Mouse (Mus musculus): ENCODE results near the gene Ceacam5.

The Ceacam5 gene

DNA sequence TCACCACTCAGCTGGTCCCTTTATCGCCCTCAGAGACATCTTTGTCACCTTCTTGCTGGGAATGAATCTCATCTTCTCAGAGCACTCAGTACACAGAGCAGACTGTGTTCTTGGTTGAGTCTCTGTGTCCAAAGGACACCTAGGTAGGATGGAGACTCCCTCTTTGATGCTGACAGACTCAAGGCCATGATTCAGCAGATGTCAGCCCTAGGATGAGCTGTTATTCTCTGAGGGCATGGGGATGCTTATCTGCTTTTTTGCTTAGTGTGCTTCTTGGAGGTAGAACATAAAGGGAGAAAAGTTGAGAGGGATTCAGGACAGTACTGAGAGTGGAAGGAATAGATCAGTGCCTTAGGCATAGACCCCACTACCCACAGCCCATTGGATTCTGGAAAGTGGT, at the start of gene Ceacam5:
Gene Ceacam5 (plus strand): TSS at position 301 of the 400 bp plus-strand sequence.
- DNase-seq (ENCODE audit: low spot score in 2 of 2), result no peak

Measured in frontal cortex, postnatal 10 days (tissue).